Mouse (Mus musculus) spleen, postnatal 14 days (tissue): ENCODE measurements around the gene Cercam.

Source experiments
- DNase-seq, 2 experiments: peaks; one replicate each; pipeline ENCODE4 v3.0.0; 2021 to 2022; ENCODE audit warnings: low spot score in 2 of 2

Gene Cercam

DNA sequence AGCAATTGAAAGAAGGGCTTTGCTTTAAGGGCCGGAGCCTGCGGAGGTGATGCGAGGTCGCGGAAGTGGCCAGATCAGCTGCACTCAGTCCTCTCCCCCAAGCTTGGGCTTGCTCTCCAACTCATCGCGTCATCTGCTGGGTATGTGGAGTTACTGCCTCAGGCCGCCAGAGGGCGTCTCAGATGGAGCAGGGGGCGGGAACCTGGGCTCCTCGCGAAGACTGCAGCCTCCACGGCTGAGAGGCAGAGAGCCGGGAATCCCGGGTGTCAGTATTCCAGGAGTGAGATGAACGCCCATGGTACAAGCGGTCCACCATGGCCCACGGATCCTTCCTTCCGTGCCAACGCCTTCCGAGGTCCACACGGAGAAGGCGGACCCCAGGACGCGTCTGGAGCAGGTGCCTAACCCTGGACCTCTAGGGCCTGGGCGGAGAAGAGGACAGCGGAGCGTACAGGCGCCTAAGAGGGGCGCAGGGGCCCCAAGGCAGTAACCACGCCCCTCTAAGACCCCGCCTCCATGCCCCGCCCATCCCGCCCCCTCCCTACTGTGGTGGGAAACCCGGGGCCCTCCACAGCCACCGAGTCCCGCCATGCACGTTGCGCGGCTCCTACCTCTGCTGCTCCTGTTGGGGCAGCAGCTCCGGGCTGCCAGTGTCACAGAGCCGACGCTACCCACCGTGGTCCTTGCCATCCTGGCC lies at the start of gene Cercam:
Gene Cercam (plus strand): TSS at position 216 of the 697 bp plus-strand sequence.
- peak; percentile 75 to 83 for DNase-seq

DNA sequence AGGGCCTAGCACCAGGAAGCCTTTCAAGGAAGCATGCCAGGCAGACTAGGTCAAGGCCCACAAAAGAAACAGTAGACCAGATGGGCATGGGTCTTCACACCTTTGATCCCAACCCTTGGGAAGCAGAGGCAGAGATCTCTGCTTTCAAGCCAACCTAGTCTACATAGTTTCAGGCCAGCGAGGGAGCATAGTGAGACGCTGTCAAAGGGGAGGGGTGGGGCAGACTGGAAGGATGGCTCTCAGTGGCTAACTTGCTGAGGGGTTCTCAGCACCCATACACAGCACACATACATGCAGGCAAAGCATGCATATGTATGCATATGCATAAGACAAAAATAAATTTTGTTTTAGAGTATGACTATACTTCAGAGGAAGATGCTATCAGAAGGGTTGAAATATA lies 49.6 kb upstream of the Cercam start:
- no peak for DNase-seq

DNA sequence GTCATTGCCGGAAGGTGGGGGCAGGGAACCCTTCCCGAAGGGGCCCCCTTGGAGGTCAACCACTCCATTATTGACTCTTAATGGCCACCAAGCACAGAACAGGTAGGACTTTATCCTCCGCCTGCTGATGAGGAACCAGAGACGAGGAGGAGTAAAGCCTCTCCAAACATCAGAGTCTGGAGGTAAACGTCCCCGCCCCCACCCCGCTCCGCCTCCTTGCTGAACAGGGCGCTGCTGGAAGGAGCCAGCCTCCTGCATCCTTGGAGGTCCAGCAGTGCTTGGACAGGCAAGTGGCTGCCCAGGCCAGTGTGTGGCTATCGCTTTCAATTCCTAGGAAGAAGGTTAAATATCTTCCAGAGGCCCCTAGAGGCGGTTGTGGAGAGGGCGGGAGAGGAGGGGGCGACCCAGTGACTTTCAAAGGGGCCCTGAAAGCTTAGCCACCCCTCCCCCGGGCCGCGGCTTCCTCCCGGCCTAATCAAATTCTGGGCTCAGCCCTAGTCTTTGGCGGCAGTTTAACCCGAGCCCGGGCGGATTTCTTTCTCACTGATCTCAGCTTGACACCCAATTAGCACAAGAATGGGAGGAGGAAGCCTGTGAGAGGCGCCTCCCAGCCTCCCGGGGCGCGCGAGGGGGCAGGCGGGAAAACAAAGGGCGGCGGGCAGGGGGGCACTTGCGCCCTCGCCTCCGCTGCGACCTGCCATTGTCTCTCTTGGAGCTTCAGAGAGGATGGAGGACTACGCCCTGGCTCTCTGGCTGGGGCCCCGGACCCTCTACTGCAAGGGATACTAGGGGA lies 48.7 kb upstream of the Cercam start, which contains the start of gene Urm1:
Gene Urm1 (plus strand): TSS at position 51 of the 793 bp plus-strand sequence.
- DNase-seq = peak; percentile 19 to 27

DNA sequence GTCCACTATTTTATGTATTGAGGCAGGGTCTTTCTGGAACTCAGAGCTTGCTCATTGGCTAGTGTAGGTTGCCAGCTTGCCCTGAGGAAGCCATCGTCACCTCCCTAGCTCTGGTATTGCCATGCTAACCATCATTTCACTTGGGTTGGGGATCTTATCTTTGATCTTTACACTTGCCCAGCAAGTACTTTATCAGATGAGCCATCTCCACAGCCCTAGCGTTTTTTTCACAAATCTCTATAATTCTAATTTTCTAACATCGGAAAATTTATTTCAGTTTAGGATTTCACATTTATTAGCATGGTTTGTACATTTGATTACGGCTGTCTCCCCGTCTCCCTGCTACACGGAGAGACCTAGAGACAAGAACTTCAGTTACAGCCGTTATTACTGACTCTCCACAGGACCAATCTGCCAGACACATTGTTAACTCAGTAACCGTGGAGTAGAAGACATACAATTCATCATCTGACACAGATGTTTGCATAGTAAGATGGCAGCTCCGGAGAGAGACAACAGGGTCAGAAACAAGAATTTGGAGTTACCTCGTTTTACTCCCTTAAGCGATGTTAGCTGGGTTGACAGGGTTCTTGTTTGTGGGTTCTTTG lies 42.5 kb upstream of the Cercam start:
- no peak for DNase-seq

DNA sequence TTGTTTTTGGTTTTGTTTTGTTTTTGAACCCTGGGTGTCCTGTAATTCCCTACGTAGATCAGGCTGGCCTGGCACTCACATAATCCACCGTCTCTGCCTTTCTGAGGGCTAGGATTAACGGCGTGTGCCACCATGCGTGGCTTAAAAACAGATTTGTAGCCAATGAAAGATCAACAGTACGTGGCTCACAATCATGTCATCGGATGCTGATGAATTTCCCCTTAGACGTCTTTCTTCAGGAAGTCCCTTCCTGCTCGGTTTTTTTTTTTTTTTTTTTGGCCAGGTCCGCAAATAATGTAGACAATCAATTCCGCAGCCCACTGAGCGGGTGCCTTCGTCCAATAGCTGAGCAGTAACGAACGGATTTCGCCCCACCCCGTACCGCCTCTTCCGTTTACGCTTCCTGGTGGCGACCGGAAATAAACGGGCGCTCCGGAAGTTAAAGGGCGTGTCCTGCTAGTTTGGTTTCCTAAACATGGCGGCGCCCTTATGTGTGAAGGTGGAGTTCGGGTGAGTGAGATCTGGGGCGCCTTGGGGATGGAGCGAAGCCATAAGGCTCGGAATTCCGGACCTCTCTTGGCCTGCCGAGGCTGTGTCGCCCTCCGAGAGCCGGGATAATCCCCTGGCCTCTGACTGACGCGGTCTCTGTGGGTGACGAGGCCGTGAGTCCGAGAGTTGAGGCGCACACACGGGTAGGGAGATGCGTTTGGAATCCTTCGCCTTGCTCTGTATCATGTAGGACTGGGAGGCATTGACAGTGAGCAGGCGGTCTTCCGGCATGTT lies 41.8 kb upstream of the Cercam start:
- DNase-seq = peak; percentile 85 to 91

DNA sequence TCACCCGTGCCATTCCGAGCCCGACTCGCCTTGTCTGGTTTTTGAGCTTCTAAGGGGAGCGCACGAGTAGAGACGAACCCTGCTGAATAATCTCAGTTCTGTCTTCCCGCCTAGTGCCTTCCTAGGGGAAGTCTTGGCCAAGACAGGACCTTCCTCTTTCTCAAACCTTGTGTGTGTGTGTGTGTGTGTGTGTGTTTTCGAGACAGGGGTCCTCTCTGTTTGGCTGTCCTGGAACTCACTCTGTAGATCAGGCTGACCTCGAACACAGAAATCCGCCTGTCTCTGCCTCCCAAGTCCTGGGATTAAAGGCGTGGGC lies 41.3 kb upstream of the Cercam start:
- no peak for DNase-seq

DNA sequence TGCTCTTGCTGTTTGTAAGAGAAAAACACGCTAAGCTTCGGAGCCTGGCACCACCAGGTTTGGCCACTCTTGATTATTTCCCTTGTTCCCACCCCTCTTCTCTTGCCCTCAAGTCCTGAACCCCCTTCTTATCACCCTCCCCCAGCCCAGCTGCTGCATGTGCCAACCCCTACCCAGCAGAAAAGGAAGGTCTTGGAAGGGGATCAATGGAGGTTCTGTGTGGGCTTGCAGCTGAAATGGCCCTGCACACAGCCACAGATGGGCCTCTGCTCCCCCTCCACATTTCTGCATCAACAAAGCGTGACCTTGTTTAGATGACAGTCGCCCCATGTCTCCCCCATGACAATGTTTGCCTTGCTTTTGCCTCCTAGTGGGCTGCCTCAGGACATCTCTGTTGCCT lies 37.9 kb upstream of the Cercam start:
- no peak for DNase-seq

DNA sequence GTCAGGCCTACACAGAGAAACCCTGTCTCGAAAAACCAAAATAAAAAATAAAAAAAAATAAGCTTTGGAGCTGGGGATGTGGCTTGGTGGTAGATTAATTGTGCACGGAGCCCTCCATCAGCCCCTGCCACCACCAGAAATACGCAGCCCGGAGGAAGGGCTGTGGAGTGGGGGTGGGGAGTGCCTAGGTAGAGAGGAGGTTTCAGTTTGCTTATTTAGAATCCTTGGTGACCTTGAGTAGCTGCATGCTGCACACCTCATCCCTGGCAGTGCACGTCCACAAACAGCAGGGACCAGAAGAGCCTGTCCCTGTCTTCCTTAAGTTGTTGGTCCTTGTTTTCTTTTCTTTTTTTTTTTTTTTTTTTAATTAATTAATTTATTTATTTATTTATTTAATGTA lies 35.2 kb upstream of the Cercam start:
- no peak for DNase-seq

DNA sequence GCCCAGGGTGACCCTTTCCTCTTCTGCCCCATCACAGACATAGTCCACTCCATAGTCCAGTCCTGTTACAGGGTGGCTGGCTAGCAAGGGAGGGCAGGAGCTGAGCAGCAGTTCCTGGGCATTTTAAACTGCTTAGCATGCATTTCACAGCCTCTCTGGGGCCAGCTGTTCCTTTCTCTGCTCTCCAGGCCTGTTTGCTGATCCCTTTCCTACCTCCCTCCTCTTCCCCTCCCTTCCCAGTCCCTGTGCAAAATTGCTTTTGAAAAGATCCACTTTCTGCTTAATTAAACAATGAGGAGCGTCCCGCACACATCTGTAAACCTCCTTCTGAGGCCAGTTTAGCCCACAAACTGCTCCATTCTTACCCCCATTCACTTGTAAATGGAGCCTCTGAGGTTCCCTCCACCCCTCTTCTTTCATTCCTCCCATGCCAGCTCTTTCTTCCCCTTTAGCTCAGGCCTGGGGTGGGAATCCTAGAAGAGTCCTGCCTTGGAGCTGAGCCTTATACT lies 33.5 kb upstream of the Cercam start:
- DNase-seq = no peak

DNA sequence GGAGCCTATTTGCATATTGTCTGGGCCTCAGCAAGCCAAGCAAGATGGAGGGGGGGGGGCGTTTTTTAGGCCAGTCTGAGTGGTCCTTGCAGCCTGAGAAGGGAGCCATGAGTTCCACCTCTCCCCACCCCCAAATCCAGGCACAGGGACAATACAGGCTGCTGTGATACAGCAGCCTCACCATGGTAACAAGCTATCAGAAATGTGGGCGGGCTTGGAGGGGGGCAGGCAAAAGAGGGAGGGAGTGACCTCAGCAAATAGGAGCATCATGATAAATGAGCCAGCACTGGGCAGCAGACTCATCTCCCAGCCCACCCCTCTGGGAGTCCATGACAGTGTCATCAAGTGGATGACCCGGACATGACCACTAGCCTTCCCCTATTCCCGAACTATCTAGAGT lies 29.5 kb upstream of the Cercam start:
- DNase-seq = no peak

DNA sequence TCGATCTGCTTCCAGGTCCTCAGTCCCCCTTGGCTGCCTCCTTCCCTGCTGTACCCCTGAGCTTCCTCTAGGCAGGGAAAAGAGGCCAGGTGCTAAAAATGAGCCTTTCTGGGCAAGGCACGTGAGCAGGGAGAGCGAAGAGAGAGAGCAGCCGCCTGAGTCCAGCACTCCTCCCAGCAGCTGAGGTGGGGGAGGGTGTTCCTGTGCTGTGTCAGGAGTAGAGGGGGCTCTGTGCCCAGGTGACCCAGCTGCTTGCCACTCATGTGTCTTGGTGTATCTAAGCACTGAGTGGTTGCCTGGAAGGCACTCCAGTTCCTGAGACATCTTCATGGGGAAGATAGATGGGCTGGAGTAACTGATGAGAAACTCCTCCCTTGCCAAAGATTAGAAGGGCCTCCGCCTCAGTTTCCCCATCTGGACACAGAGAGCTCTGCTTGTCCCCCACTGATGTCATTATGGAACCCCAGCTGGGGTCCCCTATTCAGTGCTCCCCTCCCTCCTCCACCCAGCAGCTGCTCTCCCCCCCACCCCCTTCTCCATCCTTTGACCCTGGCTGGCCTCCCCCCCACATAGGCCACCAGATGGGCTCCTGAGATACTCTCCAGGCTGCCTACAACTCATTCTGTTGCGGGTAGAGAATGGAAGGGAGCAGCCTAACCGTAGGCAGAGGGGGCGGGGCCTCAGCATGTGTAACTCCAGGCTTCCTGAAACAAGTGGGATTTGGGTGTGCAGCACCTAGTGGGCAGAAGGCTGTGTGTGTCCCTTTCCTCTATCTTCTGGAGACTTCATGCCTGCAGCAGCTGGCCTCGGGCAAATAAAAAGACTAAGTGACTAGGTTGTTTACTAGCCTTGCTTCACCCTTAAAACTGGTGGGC lies 25.5 kb upstream of the Cercam start:
- no peak for DNase-seq

DNA sequence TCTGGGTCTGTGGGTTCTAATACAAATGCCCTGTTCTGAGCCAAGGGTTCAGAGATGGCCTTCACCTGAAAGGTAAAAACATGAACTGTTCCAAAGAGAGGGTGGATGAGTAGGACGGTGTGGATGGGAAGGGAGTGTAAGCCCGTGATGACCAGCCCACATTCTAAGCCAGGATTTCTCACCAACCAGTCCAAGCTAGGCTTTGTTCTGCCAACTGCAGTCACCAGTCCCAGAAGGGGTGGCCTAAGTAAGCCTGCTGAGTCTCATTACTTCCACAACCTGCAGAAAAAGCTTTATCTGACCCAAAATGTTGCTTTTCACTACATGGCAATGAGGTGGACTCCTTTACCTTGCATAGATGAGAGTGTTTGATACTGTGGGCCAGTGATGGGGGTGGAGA lies 24.8 kb upstream of the Cercam start:
- DNase-seq = no peak

DNA sequence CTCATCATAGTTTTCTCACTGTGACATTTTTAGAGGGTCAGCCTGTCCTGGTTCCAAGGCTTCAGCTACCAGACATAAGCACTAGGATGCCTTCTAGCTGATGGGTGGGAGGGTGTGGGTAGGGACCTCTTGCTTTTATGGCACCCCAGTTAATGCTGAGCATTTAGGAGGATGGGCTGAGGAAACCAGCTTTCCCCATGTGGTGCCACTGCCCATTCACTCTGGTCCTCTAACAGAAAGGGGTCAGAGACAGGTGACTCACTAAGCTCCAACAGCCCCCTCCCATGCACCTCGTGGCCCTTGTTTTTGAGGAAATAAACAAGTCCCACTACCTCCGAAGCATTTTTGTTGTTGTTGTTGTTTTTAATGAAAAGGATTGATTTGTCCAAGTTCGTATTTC lies 24.3 kb upstream of the Cercam start:
- no peak for DNase-seq

DNA sequence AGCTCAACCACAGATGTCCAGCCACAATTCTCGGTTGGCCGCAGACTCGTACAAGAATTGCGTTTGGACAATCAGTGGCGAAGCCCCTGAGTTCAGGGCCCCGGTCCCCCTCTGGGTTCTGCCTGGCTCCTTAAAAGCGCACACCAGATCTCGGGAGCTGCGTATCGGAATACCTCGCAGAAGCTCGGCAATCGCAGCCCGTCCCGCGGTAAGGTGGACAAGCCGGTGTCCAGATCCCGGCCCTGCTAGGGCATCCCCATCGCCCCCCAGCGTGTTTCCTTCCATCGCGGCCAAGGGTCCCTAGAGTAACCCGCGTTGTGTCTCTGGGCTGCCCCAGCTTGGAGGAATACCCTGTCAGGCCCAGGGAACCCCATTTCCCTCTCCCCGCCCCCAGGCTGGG lies 23.3 kb upstream of the Cercam start:
- no peak for DNase-seq

DNA sequence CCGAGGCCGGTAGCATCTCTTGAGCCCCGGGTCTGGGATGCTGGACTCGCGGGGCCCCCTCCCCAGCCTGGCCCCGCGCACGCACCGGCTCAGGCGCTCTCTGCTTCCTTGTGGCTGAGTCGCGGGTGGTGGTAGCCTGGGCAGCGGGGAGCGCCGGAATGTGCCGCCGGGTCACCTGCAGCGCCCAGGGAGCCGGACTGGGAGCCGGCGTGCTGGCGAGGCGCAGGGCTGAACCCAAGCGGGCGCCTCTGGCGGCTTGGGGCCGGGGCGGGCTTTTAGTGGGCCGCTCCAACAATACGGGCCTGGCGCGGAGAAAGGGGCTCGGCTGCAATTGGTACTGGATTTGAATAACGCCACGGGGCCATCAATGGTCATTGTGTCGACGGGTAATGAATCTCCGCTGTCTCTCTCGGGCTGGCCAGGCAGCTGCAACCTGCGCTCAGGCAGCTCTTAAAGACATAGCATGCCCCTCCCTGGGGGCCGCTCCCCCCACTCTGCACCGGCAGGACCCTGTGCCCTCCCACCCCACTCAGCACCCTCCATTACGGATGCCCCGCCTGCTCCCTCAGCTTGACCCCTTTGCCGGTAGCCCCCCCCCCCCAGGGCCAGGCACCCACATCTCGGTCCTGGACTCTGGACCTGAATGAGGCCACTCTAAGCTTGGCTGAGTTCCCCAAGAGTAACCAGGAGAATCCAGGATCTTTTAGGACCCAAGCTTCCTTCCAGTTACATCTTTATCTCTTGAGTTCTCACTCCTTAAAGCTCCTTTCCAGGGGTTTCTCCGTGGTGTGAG lies 22.7 kb upstream of the Cercam start:
- no peak for DNase-seq

DNA sequence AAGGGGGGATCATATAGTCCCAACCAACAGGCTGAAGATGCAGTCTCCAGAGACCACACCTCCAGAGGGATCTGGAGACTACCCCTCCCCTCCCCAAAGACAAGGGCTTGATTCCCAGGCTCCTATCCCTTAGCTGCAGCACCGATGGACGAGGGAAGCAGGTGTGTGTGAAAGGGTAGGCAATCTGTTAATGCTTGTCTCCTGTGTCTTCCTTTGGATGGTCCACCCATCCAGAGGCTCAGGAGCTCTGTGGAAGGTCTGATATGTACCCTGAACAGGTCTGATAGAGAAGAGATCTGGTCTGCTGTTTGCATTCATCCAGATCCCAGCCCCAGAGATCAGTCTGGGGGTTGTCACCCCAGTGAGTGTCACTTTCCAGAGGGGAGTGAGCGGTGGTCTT lies 22.1 kb upstream of the Cercam start:
- DNase-seq = no peak

DNA sequence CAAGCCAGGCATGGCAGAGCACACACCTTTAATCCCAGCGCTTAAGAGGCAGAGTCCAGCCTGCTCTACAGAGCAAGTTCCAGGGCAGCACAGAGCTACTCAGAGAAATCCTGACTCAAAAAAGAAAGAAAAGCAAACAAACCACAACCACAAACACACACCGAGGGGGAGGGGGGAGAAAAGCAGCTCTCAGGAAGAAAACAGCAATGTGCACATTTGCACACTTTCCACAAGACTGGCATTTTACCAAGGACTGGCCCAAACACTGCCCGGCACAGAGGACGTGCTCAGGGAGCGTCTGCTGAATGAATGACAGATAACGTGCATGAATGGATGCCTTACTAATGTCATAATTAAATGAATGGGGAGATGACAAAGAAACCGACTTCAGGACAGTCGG lies 19.9 kb upstream of the Cercam start:
- DNase-seq = no peak

DNA sequence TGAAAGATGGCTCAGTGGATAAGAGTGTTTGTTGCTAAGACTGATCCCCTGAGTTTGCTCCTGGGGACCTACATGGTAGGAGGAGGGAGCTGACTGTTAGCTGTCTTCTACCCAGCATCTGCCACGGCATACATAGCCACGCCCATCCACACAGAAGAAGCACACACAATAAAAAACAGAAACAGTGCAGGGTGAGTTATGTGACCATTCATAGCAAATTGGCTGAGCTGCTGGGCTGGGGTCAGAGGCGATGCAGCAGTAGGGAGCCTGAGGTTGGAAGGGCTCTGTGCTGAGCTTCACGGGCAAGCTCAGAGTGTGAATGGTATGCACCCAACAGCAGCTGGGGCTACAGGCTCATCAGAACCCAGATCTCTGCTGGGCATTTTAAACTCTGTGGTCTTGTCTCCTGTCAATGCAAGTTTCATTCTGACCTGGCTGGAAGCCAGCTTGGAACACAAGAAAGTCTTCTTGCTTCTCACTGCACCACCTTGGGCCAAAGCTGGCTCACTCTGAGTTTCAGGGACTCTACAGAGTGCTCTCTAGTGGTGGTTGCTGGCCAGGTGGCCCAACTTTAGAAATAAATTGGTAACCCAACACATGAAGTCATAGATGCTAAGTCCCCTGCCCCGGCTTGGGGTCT lies 19.0 kb upstream of the Cercam start:
- no peak for DNase-seq

DNA sequence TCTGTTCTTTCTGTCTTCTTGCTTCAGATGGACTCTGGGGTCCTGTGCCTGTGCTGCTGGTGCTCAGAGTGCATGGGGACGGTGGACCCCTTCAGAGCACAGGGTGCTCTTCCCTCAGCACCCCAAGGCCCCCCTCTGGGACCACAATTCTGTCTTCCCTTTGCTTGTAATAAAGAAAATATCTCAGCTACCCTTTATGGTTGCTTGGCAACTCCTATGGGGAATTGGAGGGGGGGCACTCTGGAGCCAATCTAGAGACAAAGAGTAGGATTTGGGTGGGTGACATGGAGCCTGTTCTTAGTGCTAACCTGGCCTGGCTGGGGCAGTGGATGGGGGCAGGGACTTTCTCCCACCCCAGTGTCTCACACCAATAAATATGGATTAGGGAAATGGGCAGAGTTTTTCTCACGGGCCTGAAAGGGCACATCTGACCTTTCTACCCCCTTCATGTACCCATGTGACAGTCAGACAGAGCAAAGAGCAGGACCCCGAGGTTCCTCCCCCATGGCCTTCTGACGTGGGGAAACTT lies 15.9 kb upstream of the Cercam start:
- DNase-seq = no peak

DNA sequence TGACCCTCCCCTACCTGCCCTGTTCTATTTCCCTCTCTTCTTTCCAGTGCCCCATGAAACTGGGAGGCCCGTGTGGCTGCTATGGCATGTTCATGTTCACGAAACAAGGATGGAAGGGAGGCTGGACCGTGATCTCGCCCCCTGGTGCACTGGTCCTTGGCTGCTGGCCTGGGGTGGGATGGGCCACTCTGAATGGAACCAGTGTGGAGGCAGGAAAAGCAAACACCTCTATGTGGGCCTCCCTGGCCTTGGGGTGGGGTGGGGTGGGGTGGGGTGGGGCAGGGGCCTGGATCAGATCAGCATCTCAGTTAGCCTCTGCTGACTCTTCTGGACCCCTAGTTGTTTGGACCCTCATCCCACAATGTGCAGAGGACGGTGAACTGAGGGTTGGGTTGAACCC lies 15.2 kb upstream of the Cercam start:
- no peak for DNase-seq
